Mouse (Mus musculus) liver, embryonic 14.5 days (tissue): ENCODE results near the gene Naglu.

ENCODE experiments used
- CTCF ChIP-seq: IDR thresholded peaks from 2 replicates; pipeline ENCODE4 v1.5.1; 2016; ENCODE audit warnings: antibody characterized with exemption, low read depth, control low read depth
- EP300 ChIP-seq: IDR thresholded peaks from 2 replicates; pipeline ENCODE4 v1.6.1; 2016; ENCODE audit warnings: antibody characterized with exemption, low read depth

GRCm38 (mm10) chr11:101064462-101064861 lies 5.3 kb upstream of the Naglu start:
- TF ChIP-seq CTCF (no peak), EP300 (no peak)
